Mouse (Mus musculus) C2C12 (cell line): ENCODE data around the gene Fetub.

Source experiments
- CEBPB ChIP-seq: IDR thresholded peaks from one replicate; pipeline ENCODE4 v1.6.1; 2011; ENCODE audit warnings: low read depth, mild to moderate bottlenecking, control low read depth, moderate library complexity
- CTCF ChIP-seq: IDR thresholded peaks from one replicate; pipeline ENCODE4 v1.5.1; 2011; ENCODE audit not compliant: control insufficient read depth, insufficient read depth, insufficient read length
- MAX ChIP-seq: IDR thresholded peaks from one replicate; pipeline ENCODE4 v1.6.1; 2011; ENCODE audit warnings: mild to moderate bottlenecking, control low read depth
- MYOD1 ChIP-seq: IDR thresholded peaks from one replicate; pipeline ENCODE4 v1.6.1; 2011; ENCODE audit warnings: low read depth; ENCODE audit not compliant: control insufficient read depth, insufficient read length
- USF1 ChIP-seq: IDR thresholded peaks from one replicate; pipeline ENCODE4 v1.6.1; 2011; ENCODE audit warnings: low read depth, mild to moderate bottlenecking, control low read depth, moderate library complexity

DNA sequence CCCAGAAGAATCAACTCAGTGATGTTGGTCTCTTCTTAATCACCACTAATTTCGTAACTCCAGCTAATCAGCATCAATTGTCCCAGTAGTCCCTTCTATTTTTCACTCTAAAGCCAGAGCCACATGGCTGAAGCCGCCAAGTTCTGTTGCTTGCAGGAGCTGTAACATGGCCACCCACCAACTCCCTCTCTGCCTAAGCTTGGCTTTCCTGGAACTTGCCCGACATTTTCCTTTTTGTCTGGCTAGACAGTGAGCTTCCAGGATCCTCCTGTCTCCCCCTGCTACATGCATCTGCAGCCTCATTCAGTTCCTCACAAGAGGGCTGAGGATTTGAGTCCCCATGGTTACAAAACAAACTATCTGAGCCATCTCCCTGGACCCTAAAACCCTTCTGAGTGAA lies 6.1 kb upstream of the Fetub start:
- no peak for TF ChIP-seq CTCF
- no peak for TF ChIP-seq MYOD1
- TF ChIP-seq USF1: no peak
- no peak for TF ChIP-seq MAX
- no peak for TF ChIP-seq CEBPB
